Mouse (Mus musculus) brain, embryonic 14.5 days (tissue): ENCODE measurements around the gene Gm17428.

Source experiments
- CTCF ChIP-seq: fragments of 200-500 bp; IDR thresholded peaks from 2 replicates; pipeline ENCODE4 v1.5.1; 2012; ENCODE audit warnings: inconsistent platforms, mild to moderate bottlenecking, moderate library complexity, borderline replicate concordance; ENCODE audit not compliant: insufficient read depth, insufficient read length; ENCODE audit errors: extremely low read depth
- POLR2A ChIP-seq: fragments of 200-500 bp; IDR thresholded peaks from 2 replicates; pipeline ENCODE4 v1.6.1; 2012; ENCODE audit warnings: mild to moderate bottlenecking, inconsistent platforms, borderline replicate concordance; ENCODE audit not compliant: poor library complexity, insufficient read depth, insufficient read length, severe bottlenecking; ENCODE audit errors: extremely low read depth

DNA sequence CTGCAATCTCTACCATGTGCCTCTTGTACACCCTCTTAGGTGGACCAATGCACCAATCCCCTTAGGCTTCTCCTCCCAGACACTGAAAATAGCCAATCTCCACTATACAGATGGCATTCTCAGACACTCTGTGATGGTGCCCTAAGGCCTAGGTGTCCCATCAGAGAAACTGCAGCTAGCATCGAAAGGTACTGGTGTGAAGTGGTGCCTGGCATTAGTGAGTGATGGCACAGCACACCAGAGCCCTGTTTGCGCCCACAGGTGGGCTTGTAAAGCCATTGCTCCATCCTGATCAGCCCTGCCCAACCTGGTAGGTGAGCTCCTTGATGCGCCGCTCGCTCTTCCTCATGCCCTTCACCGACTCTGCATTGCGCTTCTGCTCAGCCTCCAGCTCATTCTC lies 32.8 kb upstream of the Gm17428 start:
- TF ChIP-seq CTCF (no peak), POLR2A (no peak)
